Mouse (Mus musculus) small intestine, adult 2 months (tissue): ENCODE data around the gene Wwp2.

Experiments
- CTCF ChIP-seq: fragments of 200-500 bp; IDR thresholded peaks from 2 replicates; pipeline ENCODE4 v1.5.1; 2012; ENCODE audit warnings: low read depth, mild to moderate bottlenecking, control low read depth, inconsistent platforms, low read length, moderate library complexity, mixed read lengths; ENCODE audit not compliant: insufficient replicate concordance, insufficient read length; ENCODE audit errors: extremely low read depth
- POLR2A ChIP-seq: fragments of 200-500 bp; IDR thresholded peaks from 2 replicates; pipeline ENCODE4 v1.6.1; 2012; ENCODE audit warnings: low read depth, mild to moderate bottlenecking, control low read depth, inconsistent platforms, low read length, moderate library complexity

GRCm38 (mm10) chr8:107597731-107598130, 161.6 kb downstream of the Wwp2 start:
- no peak for TF ChIP-seq CTCF
- no peak for TF ChIP-seq POLR2A
